Mouse (Mus musculus): ENCODE measurements around the gene Bag3. TPM values are rescaled to one million over a fixed set of nuclear protein-coding genes. Genes with fewer than 3 reads are reported as not detected.

Gene Bag3
- total RNA-seq, 2 experiments from 2014 or later = 129 to 219 TPM

GRCm38 (mm10) chr7:128536074-128536473, 12.7 kb downstream of the Bag3 start:
- no peak for DNase-seq (ENCODE audit: low spot score)

GRCm38 (mm10) chr7:128537676-128538075, 14.3 kb downstream of the Bag3 start:
- peak; percentile 71 for DNase-seq (ENCODE audit: low spot score)

- peak; percentile 71 for DNase-seq (ENCODE audit: low spot score)
Observed at GRCm38 (mm10) chr7:128538196-128538595, 14.8 kb downstream of the Bag3 start.

GRCm38 (mm10) chr7:128538769-128539168, 15.4 kb downstream of the Bag3 start:
- no peak for DNase-seq (ENCODE audit: low spot score)

GRCm38 (mm10) chr7:128540111-128540510, 16.7 kb downstream of the Bag3 start:
- no peak for DNase-seq (ENCODE audit: low spot score)

GRCm38 (mm10) chr7:128540734-128541133, 17.3 kb downstream of the Bag3 start:
- no peak for DNase-seq (ENCODE audit: low spot score)

- no peak for DNase-seq (ENCODE audit: low spot score)
Observed at GRCm38 (mm10) chr7:128541186-128541585, 17.8 kb downstream of the Bag3 start.

GRCm38 (mm10) chr7:128541771-128542170, 18.4 kb downstream of the Bag3 start:
- no peak for DNase-seq (ENCODE audit: low spot score)

GRCm38 (mm10) chr7:128542488-128542887, 19.1 kb downstream of the Bag3 start:
- DNase-seq (ENCODE audit: low spot score) = no peak

GRCm38 (mm10) chr7:128543148-128543855, 19.9 kb downstream of the Bag3 start:
- no peak for DNase-seq (ENCODE audit: low spot score)

GRCm38 (mm10) chr7:128543961-128544360, 20.5 kb downstream of the Bag3 start:
- no peak for DNase-seq (ENCODE audit: low spot score)

- no peak for DNase-seq (ENCODE audit: low spot score)
Observed at GRCm38 (mm10) chr7:128544566-128545262, 21.3 kb downstream of the Bag3 start.

GRCm38 (mm10) chr7:128546031-128546430, 22.6 kb downstream of the Bag3 start:
- DNase-seq (ENCODE audit: low spot score) = no peak

GRCm38 (mm10) chr7:128549137-128549536, 25.7 kb downstream of the Bag3 start:
- peak; percentile 67 for DNase-seq (ENCODE audit: low spot score)

- no peak for DNase-seq (ENCODE audit: low spot score)
Observed at GRCm38 (mm10) chr7:128550328-128551086, 27.1 kb downstream of the Bag3 start.

GRCm38 (mm10) chr7:128551087-128551457, 27.7 kb downstream of the Bag3 start:
- no peak for DNase-seq (ENCODE audit: low spot score)

GRCm38 (mm10) chr7:128553105-128553705, 29.8 kb downstream of the Bag3 start:
- no peak for DNase-seq (ENCODE audit: low spot score)

- no peak for DNase-seq (ENCODE audit: low spot score)
Observed at GRCm38 (mm10) chr7:128554502-128554901, 31.1 kb downstream of the Bag3 start.

GRCm38 (mm10) chr7:128555141-128555750, 31.8 kb downstream of the Bag3 start:
- no peak for DNase-seq (ENCODE audit: low spot score)

GRCm38 (mm10) chr7:128556923-128557430, 33.6 kb downstream of the Bag3 start:
- no peak for DNase-seq (ENCODE audit: low spot score)

GRCm38 (mm10) chr7:128563373-128563772, 40.0 kb downstream of the Bag3 start:
- no peak for DNase-seq (ENCODE audit: low spot score)
